Mouse (Mus musculus) mature B cell (primary cell): ENCODE results near the gene Nccrp1.
"Not testable (repeated sequence)": the region's sequence is repeated elsewhere in the genome, so short reads cannot be mapped to it uniquely, and the experiment has no call there.

Source experiments
- in situ Hi-C: fragments of 300-500 bp; cut with MboI; formaldehyde crosslinking; loops from 2 replicates; pipeline ENCODE4 v1.14.3; 2019

Gene Nccrp1

GRCm38 (mm10) chr7:28570291-28570981, 23.4 kb upstream of the Nccrp1 start:
- in situ Hi-C loops: loop anchor here (5.0 kb wide), 1 partner anchor 42 kb away; no protein-coding TSS in a partner anchor

GRCm38 (mm10) chr7:28568253-28568652, 21.2 kb upstream of the Nccrp1 start:
- in situ Hi-C loops: no loop called here

GRCm38 (mm10) chr7:28567539-28567938, 20.5 kb upstream of the Nccrp1 start:
- in situ Hi-C loops: no loop called here

GRCm38 (mm10) chr7:28565407-28565806, 18.4 kb upstream of the Nccrp1 start:
- in situ Hi-C loops: no loop called here

- in situ Hi-C loops: no loop called here
Observed at GRCm38 (mm10) chr7:28562951-28563350, 15.9 kb upstream of the Nccrp1 start.

GRCm38 (mm10) chr7:28562371-28562770, 15.3 kb upstream of the Nccrp1 start:
- in situ Hi-C loops: no loop called here

- in situ Hi-C loops: no loop called here
Observed at GRCm38 (mm10) chr7:28561967-28562366, 14.9 kb upstream of the Nccrp1 start.

- in situ Hi-C loops: no loop called here
Observed at GRCm38 (mm10) chr7:28560856-28561255, 13.8 kb upstream of the Nccrp1 start.

GRCm38 (mm10) chr7:28558486-28558885, 11.4 kb upstream of the Nccrp1 start:
- in situ Hi-C loops: no loop called here

- in situ Hi-C loops: no loop called here
Observed at GRCm38 (mm10) chr7:28557708-28558107, 10.7 kb upstream of the Nccrp1 start.

- in situ Hi-C loops: no loop called here
Observed at GRCm38 (mm10) chr7:28557069-28557468, 10.0 kb upstream of the Nccrp1 start.

- in situ Hi-C loops: no loop called here
Observed at GRCm38 (mm10) chr7:28555939-28556535, 9.0 kb upstream of the Nccrp1 start.

GRCm38 (mm10) chr7:28553076-28553475, 6.0 kb upstream of the Nccrp1 start:
- in situ Hi-C loops: no loop called here

GRCm38 (mm10) chr7:28547628-28548027, 574 bp upstream of the Nccrp1 start:
- in situ Hi-C loops: no loop called here

- in situ Hi-C loops: no loop called here
Observed at GRCm38 (mm10) chr7:28546649-28547048, 405 bp downstream of the Nccrp1 start.

GRCm38 (mm10) chr7:28545891-28546210, 1.2 kb downstream of the Nccrp1 start:
- in situ Hi-C loops: no loop called here

- in situ Hi-C loops: no loop called here
Observed at GRCm38 (mm10) chr7:28545048-28545890, 1.8 kb downstream of the Nccrp1 start.

GRCm38 (mm10) chr7:28544051-28544601, 2.9 kb downstream of the Nccrp1 start:
- in situ Hi-C loops: no loop called here

GRCm38 (mm10) chr7:28540526-28540925, 6.5 kb downstream of the Nccrp1 start, which contains the start of gene Sycn:
Gene Sycn (plus strand): TSS chr7:28540885.
- in situ Hi-C loops: no loop called here

- in situ Hi-C loops: not testable (repeated sequence)
Observed at GRCm38 (mm10) chr7:28538886-28539285, 8.2 kb downstream of the Nccrp1 start.

GRCm38 (mm10) chr7:28532005-28532404, 15.0 kb downstream of the Nccrp1 start:
- in situ Hi-C loops: loop anchor here (5.0 kb wide), 1 partner anchor 80 kb away; the partner anchor contains the start of gene Lrfn1
